31 mouse cellular contexts compared by ENCODE assay signal in the genomic region with DNA sequence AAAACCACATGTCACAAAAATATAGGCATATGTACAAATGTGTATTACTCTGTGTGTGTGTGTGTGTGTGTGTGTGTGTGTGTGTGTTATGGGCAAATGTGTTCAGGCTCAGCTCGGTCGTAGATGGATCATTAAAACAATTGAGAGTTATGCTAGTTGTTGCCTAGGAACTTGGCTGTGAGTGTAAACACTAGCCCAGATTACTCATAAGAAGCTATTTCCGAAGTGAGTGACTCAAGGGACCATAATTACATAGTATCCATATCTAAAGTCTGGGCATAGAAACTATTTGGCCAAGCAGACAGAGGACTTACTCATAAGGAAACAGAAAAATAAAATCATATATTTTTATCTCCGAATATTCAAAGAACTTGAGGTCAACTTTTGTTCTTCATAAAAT.
DNase-seq lines count a peak whose midpoint lies in the region; ATAC-seq and TF ChIP-seq lines count a peak whose summit lies in the region.
"Had no signal": no experiment of that assay in that cellular context is flagged by ENCODE, and none has a peak within 500 bp of the region (broad histone marks: within the 10 kb centered on the region; RNA-seq: fewer than 3 reads in every experiment).

No protein-coding gene starts in this region.

- no peak overlapping the region for H3K27ac ChIP-seq in limb, embryonic 14.5 days (replicated peaks; ENCODE audit: low read depth, low read length)
- H3K27ac ChIP-seq in limb, embryonic 10.5 days: no peak overlapping the region
- no peak overlapping the region for H3K27ac ChIP-seq in embryonic facial prominence, embryonic 15.5 days (replicated peaks)
- H3K27ac ChIP-seq: embryonic facial prominence, embryonic 13.5 days; forebrain, embryonic 13.5 days; intestine, embryonic 15.5 days; kidney, postnatal 0 days; limb, embryonic 15.5 days; liver, embryonic 13.5 days; midbrain, embryonic 10.5 days; midbrain, embryonic 15.5 days; neural tube, embryonic 15.5 days had no signal

- no peaks in the 10 kb centered on the region for H3K36me3 ChIP-seq in limb, embryonic 14.5 days (ENCODE audit: control insufficient read depth, insufficient read depth, low read length)
- no peaks in the 10 kb centered on the region for H3K36me3 ChIP-seq in limb, embryonic 10.5 days
- H3K36me3 ChIP-seq in embryonic facial prominence, embryonic 15.5 days: no peaks in the 10 kb centered on the region
- H3K36me3 ChIP-seq: embryonic facial prominence, embryonic 13.5 days; heart, embryonic 12.5 days; intestine, embryonic 15.5 days; limb, embryonic 15.5 days; liver, embryonic 13.5 days; midbrain, embryonic 10.5 days; midbrain, embryonic 15.5 days; neural tube, embryonic 15.5 days had no signal

- peak; percentile 29 for DNase-seq in limb, embryonic 14.5 days (ENCODE audit: low spot score)
- no peak for DNase-seq in limb, embryonic 10.5 days (ENCODE audit: low spot score)
- peak; percentile 58 for DNase-seq in Muller cell, postnatal 12 days (ENCODE audit: inconsistent ontology term)
- DNase-seq in spleen, adult 12 weeks (ENCODE audit: low spot score): no peak
- no peak for DNase-seq in adrenal gland, adult 8-10 months
- DNase-seq: adrenal gland, adult 2 months; cerebellum, adult 11-12 months; cerebellum, adult 9-11 months; embryo, embryonic 11 days; gastrocnemius, postnatal 36 days; heart, adult 18-20 months; kidney, adult 8-10 months; kidney, postnatal 4 days; liver, embryonic 13.5 days; lung, adult 18-20 months; lung, postnatal 14 days; right cerebral cortex, postnatal 25 days; spleen, adult 18-20 months; thymus, adult 2 months had no signal

- WGBS in limb, embryonic 14.5 days: 66% methylated on average over 4 of the region's 4 CpGs
- WGBS in limb, embryonic 10.5 days: 90% methylated on average over 4 of the region's 4 CpGs
- WGBS in embryonic facial prominence, embryonic 15.5 days: 59% methylated on average over 4 of the region's 4 CpGs

- no peak for TF ChIP-seq POLR2A in limb, embryonic 14.5 days (IDR thresholded peaks at IDR 0.05; ENCODE audit: borderline replicate concordance, extremely low read depth, insufficient read depth, insufficient read length)

- no peaks in the 10 kb centered on the region for H3K4me1 ChIP-seq in limb, embryonic 14.5 days (ENCODE audit: control insufficient read depth, insufficient read depth, low read length)
- no peaks in the 10 kb centered on the region for H3K4me1 ChIP-seq in limb, embryonic 10.5 days
- H3K4me1 ChIP-seq in embryonic facial prominence, embryonic 15.5 days: no peaks in the 10 kb centered on the region
- H3K4me1 ChIP-seq: forebrain, embryonic 13.5 days; heart, embryonic 12.5 days; intestine, embryonic 15.5 days; limb, embryonic 15.5 days; liver, embryonic 13.5 days; midbrain, embryonic 15.5 days; neural tube, embryonic 15.5 days had no signal

- no peak overlapping the region for H3K4me2 ChIP-seq in limb, embryonic 14.5 days (replicated peaks; ENCODE audit: low read depth, low read length, severe bottlenecking)
- no peak overlapping the region for H3K4me2 ChIP-seq in embryonic facial prominence, embryonic 15.5 days (replicated peaks)
- H3K4me2 ChIP-seq: embryonic facial prominence, embryonic 13.5 days; forebrain, embryonic 13.5 days; heart, embryonic 12.5 days; intestine, embryonic 15.5 days; limb, embryonic 15.5 days; liver, embryonic 13.5 days; midbrain, embryonic 15.5 days; neural tube, embryonic 15.5 days had no signal

- H3K4me3 ChIP-seq in limb, embryonic 14.5 days (replicated peaks; ENCODE audit: low read length): no peak overlapping the region
- no peak overlapping the region for H3K4me3 ChIP-seq in limb, embryonic 10.5 days
- H3K4me3 ChIP-seq in embryonic facial prominence, embryonic 15.5 days (replicated peaks): no peak overlapping the region
- H3K4me3 ChIP-seq: embryonic facial prominence, embryonic 13.5 days; forebrain, embryonic 13.5 days; heart, embryonic 12.5 days; intestine, embryonic 15.5 days; limb, embryonic 15.5 days; liver, embryonic 13.5 days; midbrain, embryonic 10.5 days; midbrain, embryonic 15.5 days; neural tube, embryonic 15.5 days had no signal

- H3K27me3 ChIP-seq in limb, embryonic 14.5 days (ENCODE audit: control insufficient read depth, insufficient read depth, low read length): no peaks in the 10 kb centered on the region
- H3K27me3 ChIP-seq in limb, embryonic 10.5 days (ENCODE audit: low read depth, poor library complexity, severe bottlenecking): no peaks in the 10 kb centered on the region
- no peaks in the 10 kb centered on the region for H3K27me3 ChIP-seq in embryonic facial prominence, embryonic 15.5 days
- H3K27me3 ChIP-seq: embryonic facial prominence, embryonic 13.5 days; forebrain, embryonic 13.5 days; heart, embryonic 12.5 days; intestine, embryonic 15.5 days; limb, embryonic 15.5 days; liver, embryonic 13.5 days; midbrain, embryonic 15.5 days; neural tube, embryonic 15.5 days had no signal

- no peak for ATAC-seq in limb, embryonic 14.5 days (ENCODE audit: low FRiP score, low read depth)
- peak; percentile 47; the same call in 1 of the 2 replicates for ATAC-seq in embryonic facial prominence, embryonic 15.5 days (ENCODE audit: insufficient number of reproducible peaks, low FRiP score, low TSS enrichment, low read depth)
- ATAC-seq: activated CD4-positive, CD25-positive, alpha-beta regulatory T cell, adult 4 months; forebrain, embryonic 13.5 days; hindbrain, embryonic 16.5 days; intestine, embryonic 15.5 days; midbrain, embryonic 15.5 days had no signal

- H3K9ac ChIP-seq in limb, embryonic 14.5 days (ENCODE audit: low read depth, low read length, severe bottlenecking): no peak overlapping the region
- no peak overlapping the region for H3K9ac ChIP-seq in embryonic facial prominence, embryonic 15.5 days
- H3K9ac ChIP-seq: embryonic facial prominence, embryonic 13.5 days; forebrain, embryonic 13.5 days; heart, embryonic 12.5 days; intestine, embryonic 15.5 days; limb, embryonic 15.5 days; liver, embryonic 13.5 days; midbrain, embryonic 15.5 days; neural tube, embryonic 15.5 days had no signal

- no peaks in the 10 kb centered on the region for H3K9me3 ChIP-seq in limb, embryonic 14.5 days (ENCODE audit: control insufficient read depth, low read length)
- no peaks in the 10 kb centered on the region for H3K9me3 ChIP-seq in limb, embryonic 10.5 days (replicated peaks)
- H3K9me3 ChIP-seq in embryonic facial prominence, embryonic 15.5 days (replicated peaks): no peaks in the 10 kb centered on the region
- H3K9me3 ChIP-seq: embryonic facial prominence, embryonic 13.5 days; forebrain, embryonic 13.5 days; heart, embryonic 12.5 days; intestine, embryonic 15.5 days; limb, embryonic 15.5 days; midbrain, embryonic 10.5 days; midbrain, embryonic 15.5 days; neural tube, embryonic 15.5 days had no signal

Comparison
In these comparisons a context has a peak if more than half of its experiments do, and no peak if none do; other contexts are left out.
1. DNase-seq: peak in limb, embryonic 14.5 days (single experiment) and Muller cell, postnatal 12 days (single experiment); none in limb, embryonic 10.5 days (single experiment), spleen, adult 12 weeks (single experiment) and adrenal gland, adult 8-10 months (single experiment).